Mouse (Mus musculus): ENCODE measurements around the gene Asb10. TPM values are rescaled to one million over a fixed set of nuclear protein-coding genes. Genes with fewer than 3 reads are reported as not detected.

Gene Asb10
- total and polyA plus RNA-seq, 2 experiments from 2014 or later: 20.8 to 44.0 TPM

DNA sequence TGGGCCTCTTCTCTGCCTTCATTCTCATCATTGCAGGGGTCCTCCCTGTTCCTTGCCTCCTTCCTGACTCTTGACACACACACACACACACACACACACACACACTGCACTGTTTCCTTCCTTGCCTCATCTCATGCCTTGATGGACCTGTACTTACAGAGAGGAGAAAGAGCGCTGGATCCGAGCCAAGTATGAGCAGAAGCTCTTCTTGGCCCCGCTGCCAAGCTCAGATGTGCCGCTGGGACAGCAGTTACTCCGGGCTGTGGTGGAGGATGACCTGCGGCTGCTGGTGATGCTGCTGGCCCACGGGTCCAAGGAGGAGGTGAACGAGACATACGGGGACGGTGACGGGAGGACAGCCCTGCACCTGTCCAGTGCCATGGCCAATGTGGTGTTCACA lies 39.9 kb downstream of the Asb10 start:
- H3K4me3 ChIP-seq (ENCODE audit: low read depth, low read length): no peak overlapping the region
- H3K27ac ChIP-seq (ENCODE audit: low read depth): no peak overlapping the region
- peaks cover 18% of the 10 kb centered on the region for H3K27me3 ChIP-seq (ENCODE audit: control insufficient read depth, insufficient read depth, low read length)
- no peaks in the 10 kb centered on the region for H3K4me1 ChIP-seq (ENCODE audit: control insufficient read depth, insufficient read depth)
- peaks cover 55% of the 10 kb centered on the region for H3K36me3 ChIP-seq (replicated peaks; ENCODE audit: control insufficient read depth, insufficient read depth, low read length)
- H3K9me3 ChIP-seq (replicated peaks; ENCODE audit: control insufficient read depth, low read length): no peaks in the 10 kb centered on the region
- WGBS: 59% methylated on average over 11 of the region's 11 CpGs
- H3K9ac ChIP-seq (replicated peaks; ENCODE audit: low read depth, low read length): no peak overlapping the region
- ATAC-seq (ENCODE audit: insufficient read depth, low read depth) (no peak), DNase-seq (ENCODE audit: low spot score) (no peak)
- TF ChIP-seq EP300 (IDR thresholded peaks at IDR 0.05; ENCODE audit: low read depth) (no peak), CTCF (IDR thresholded peaks at IDR 0.05; ENCODE audit: low read depth) (no peak)
- no peak overlapping the region for H3K4me2 ChIP-seq (ENCODE audit: low read depth, low read length)

DNA sequence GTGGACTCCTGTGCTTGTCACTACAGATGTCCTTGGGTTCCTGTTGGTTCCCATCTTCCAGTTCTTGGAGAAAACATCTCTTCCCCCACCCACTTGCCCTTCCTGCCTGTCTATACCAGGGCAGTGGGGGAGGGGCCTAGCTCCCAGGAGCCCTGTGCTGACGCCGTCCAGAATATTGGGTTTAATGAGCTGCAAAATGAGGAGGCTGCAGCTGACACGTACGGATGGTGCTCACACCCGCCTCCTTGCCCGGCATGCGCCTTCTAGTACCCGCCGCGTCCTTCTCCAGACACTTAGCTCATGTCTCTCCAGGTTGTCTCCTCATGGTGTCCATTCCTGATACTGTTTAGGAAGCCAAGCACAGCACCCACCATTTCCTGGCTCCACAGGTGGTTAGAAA lies 41.7 kb downstream of the Asb10 start:
- H3K36me3 ChIP-seq (replicated peaks; ENCODE audit: control insufficient read depth, insufficient read depth, low read length): peaks cover 72% of the 10 kb centered on the region

DNA sequence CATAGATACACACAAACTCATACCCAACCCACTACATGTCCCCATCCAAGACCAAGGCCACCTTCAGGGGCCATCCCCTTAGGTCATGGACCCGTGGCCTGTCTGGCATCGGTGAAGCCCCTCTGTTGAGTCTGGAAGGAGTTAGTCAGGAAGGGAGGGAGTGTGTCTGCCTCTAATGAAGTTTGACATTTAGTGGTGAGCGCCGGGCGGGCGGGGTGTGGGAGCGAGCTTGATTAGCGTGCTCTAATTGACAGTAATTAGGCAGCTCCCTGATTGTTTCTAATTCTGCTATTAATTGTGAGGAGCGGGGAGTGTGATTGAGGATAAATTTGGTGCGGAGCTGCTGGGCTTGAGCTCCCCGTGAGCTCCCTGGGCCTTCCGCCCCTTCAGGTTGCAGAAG lies 43.3 kb downstream of the Asb10 start:
- Histone ChIP-seq H3K4me3 (ENCODE audit: low read depth, low read length) (no peak overlapping the region), H3K4me1 (ENCODE audit: control insufficient read depth, insufficient read depth) (no peaks in the 10 kb centered on the region), H3K9me3 (replicated peaks; ENCODE audit: control insufficient read depth, low read length) (no peaks in the 10 kb centered on the region), H3K36me3 (replicated peaks; ENCODE audit: control insufficient read depth, insufficient read depth, low read length) (peaks cover 88% of the 10 kb centered on the region), H3K27ac (ENCODE audit: low read depth) (no peak overlapping the region), H3K27me3 (ENCODE audit: control insufficient read depth, insufficient read depth, low read length) (no peaks in the 10 kb centered on the region), H3K4me2 (ENCODE audit: low read depth, low read length) (no peak overlapping the region), H3K9ac (replicated peaks; ENCODE audit: low read depth, low read length) (no peak overlapping the region)
- DNase-seq (ENCODE audit: low spot score) (no peak), ATAC-seq (ENCODE audit: insufficient read depth, low read depth) (no peak)
- 89% methylated on average over 12 of the region's 12 CpGs for WGBS
- TF ChIP-seq EP300 (IDR thresholded peaks at IDR 0.05; ENCODE audit: low read depth) (no peak), CTCF (IDR thresholded peaks at IDR 0.05; ENCODE audit: low read depth) (no peak)

More for the DNA sequence above, 41.7 kb downstream of the Asb10 start:
- Histone ChIP-seq H3K27ac (ENCODE audit: low read depth) (no peak overlapping the region), H3K4me1 (ENCODE audit: control insufficient read depth, insufficient read depth) (no peaks in the 10 kb centered on the region), H3K4me3 (ENCODE audit: low read depth, low read length) (no peak overlapping the region), H3K9me3 (replicated peaks; ENCODE audit: control insufficient read depth, low read length) (no peaks in the 10 kb centered on the region), H3K27me3 (ENCODE audit: control insufficient read depth, insufficient read depth, low read length) (peaks cover 2% of the 10 kb centered on the region), H3K9ac (replicated peaks; ENCODE audit: low read depth, low read length) (no peak overlapping the region), H3K4me2 (ENCODE audit: low read depth, low read length) (no peak overlapping the region)
- 87% methylated on average over 10 of the region's 10 CpGs for WGBS
- ATAC-seq (ENCODE audit: insufficient read depth, low read depth) (no peak), DNase-seq (ENCODE audit: low spot score) (no peak)
- TF ChIP-seq CTCF (IDR thresholded peaks at IDR 0.05; ENCODE audit: low read depth) (no peak), EP300 (IDR thresholded peaks at IDR 0.05; ENCODE audit: low read depth) (no peak)

DNA sequence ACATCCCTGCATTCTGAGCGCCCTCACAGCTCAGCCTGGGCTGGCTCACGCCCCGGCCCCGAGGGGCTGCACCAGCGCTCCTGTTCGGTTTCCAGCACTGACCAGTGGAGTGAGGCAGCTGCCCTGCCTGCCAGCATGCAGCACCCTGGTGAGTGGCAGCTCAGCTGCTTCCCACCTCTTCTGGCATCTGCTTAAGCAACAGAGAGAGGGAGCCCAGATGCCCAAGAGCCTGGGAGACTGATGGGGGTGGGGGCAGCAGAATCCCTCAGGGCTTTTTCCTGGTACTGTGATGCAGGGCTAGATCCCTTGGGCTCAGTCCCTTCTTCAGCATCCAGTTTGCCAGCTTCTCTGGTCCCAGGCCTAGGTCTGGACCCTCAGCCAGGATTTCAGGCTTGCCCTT lies 44.0 kb downstream of the Asb10 start:
- Histone ChIP-seq H3K9me3 (replicated peaks; ENCODE audit: control insufficient read depth, low read length) (no peaks in the 10 kb centered on the region), H3K36me3 (replicated peaks; ENCODE audit: control insufficient read depth, insufficient read depth, low read length) (peaks cover 90% of the 10 kb centered on the region), H3K27ac (ENCODE audit: low read depth) (no peak overlapping the region), H3K4me3 (ENCODE audit: low read depth, low read length) (no peak overlapping the region), H3K27me3 (ENCODE audit: control insufficient read depth, insufficient read depth, low read length) (no peaks in the 10 kb centered on the region), H3K4me1 (ENCODE audit: control insufficient read depth, insufficient read depth) (no peaks in the 10 kb centered on the region), H3K4me2 (ENCODE audit: low read depth, low read length) (no peak overlapping the region), H3K9ac (replicated peaks; ENCODE audit: low read depth, low read length) (no peak overlapping the region)
- DNase-seq (ENCODE audit: low spot score) (no peak), ATAC-seq (ENCODE audit: insufficient read depth, low read depth) (no peak)
- WGBS: 74% methylated on average over 6 of the region's 6 CpGs
- TF ChIP-seq CTCF (IDR thresholded peaks at IDR 0.05; ENCODE audit: low read depth) (no peak), EP300 (IDR thresholded peaks at IDR 0.05; ENCODE audit: low read depth) (no peak)

DNA sequence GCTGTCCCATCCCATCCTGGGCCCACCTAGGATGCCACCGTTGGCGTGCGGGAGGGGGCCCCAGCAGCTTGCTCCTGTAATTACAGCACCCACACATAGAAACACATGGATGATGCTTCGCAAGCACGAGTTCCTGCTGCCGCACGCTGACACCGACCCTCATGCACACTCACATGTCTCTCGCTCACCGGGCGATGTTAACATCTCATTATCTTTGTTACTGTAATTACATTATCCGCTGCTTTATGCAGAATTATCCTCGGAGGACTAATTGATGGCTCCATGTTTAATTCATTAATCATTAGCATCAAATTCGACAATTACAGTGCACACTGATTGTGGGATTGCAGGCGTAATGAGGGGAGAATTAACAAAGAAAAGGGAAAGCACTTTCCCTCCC lies 45.8 kb downstream of the Asb10 start:
- H3K9ac ChIP-seq (replicated peaks; ENCODE audit: low read depth, low read length): no peak overlapping the region
- H3K27ac ChIP-seq (ENCODE audit: low read depth): no peak overlapping the region
- H3K4me3 ChIP-seq (ENCODE audit: low read depth, low read length): no peak overlapping the region
- no peak overlapping the region for H3K4me2 ChIP-seq (ENCODE audit: low read depth, low read length)
- ATAC-seq (ENCODE audit: insufficient read depth, low read depth): no peak
- DNase-seq (ENCODE audit: low spot score): no peak
- peaks cover 94% of the 10 kb centered on the region for H3K36me3 ChIP-seq (replicated peaks; ENCODE audit: control insufficient read depth, insufficient read depth, low read length)
- H3K4me1 ChIP-seq (ENCODE audit: control insufficient read depth, insufficient read depth): no peaks in the 10 kb centered on the region
- TF ChIP-seq CTCF (IDR thresholded peaks at IDR 0.05; ENCODE audit: low read depth) (no peak), EP300 (IDR thresholded peaks at IDR 0.05; ENCODE audit: low read depth) (no peak)
- 93% methylated on average over 15 of the region's 15 CpGs for WGBS
- no peaks in the 10 kb centered on the region for H3K9me3 ChIP-seq (replicated peaks; ENCODE audit: control insufficient read depth, low read length)
- no peaks in the 10 kb centered on the region for H3K27me3 ChIP-seq (ENCODE audit: control insufficient read depth, insufficient read depth, low read length)

DNA sequence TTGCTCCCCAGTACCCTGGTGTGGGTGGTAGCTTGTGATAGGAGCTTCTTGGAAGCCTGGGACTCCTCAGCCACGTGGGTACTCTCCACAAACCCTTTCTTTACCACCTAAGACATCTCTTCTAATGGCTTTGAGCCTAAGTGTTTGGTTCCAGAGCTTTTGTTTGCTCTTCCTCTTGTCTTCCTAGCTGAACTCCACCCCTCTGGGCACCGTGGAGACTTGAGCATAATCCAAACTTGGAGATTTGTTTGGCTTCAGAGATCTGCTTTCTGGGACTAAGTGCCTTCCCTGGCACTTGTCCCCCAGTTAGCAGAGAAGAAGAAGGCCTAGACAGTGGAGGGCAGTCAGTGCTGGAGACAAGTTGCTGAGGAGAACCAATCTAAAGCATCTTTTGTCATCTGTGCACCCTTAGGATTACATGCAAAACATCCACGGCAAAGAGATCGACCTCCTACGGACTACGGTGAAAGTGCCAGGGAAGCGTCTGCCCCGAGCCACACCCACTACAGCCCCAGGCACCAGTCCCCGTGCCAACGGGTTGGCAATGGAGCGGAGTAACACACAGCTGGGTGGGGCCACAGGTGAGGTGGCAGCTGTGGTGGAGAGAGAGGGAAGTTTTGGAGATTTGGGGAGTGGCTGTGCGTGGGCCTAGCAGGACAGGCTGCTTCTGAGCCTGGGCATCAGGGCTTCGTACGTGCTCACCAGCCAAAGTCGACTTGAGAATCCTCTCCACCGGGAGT lies 48.1 kb downstream of the Asb10 start:
- no peak overlapping the region for H3K4me3 ChIP-seq (ENCODE audit: low read depth, low read length)
- 83% methylated on average over 16 of the region's 16 CpGs for WGBS
- no peak overlapping the region for H3K4me2 ChIP-seq (ENCODE audit: low read depth, low read length)
- H3K9ac ChIP-seq (replicated peaks; ENCODE audit: low read depth, low read length): no peak overlapping the region
- ATAC-seq (ENCODE audit: insufficient read depth, low read depth) (no peak), DNase-seq (ENCODE audit: low spot score) (no peak)
- H3K9me3 ChIP-seq (replicated peaks; ENCODE audit: control insufficient read depth, low read length): no peaks in the 10 kb centered on the region
- no peaks in the 10 kb centered on the region for H3K4me1 ChIP-seq (ENCODE audit: control insufficient read depth, insufficient read depth)
- no peak for TF ChIP-seq CTCF (IDR thresholded peaks at IDR 0.05; ENCODE audit: low read depth)
- no peak for TF ChIP-seq EP300 (IDR thresholded peaks at IDR 0.05; ENCODE audit: low read depth)
- no peaks in the 10 kb centered on the region for H3K27me3 ChIP-seq (ENCODE audit: control insufficient read depth, insufficient read depth, low read length)
- H3K27ac ChIP-seq (ENCODE audit: low read depth): no peak overlapping the region
- peaks cover 94% of the 10 kb centered on the region for H3K36me3 ChIP-seq (replicated peaks; ENCODE audit: control insufficient read depth, insufficient read depth, low read length)

Data from heart, postnatal 0 days (tissue).